Mouse (Mus musculus) adrenal gland, adult (tissue): Measurements from ENCODE around the gene Phka1.
A peak's percentile ranks its signal among the peaks of the same experiment; 100 is the strongest.
"Not testable (repeated sequence)": the region's sequence is repeated elsewhere in the genome, so short reads cannot be mapped to it uniquely, and the experiment has no call there.

Source experiments
- DNase-seq, 2 experiments: peaks; one replicate each; pipeline ENCODE4 v3.0.0; 2022 to 2023; ENCODE audit warnings: low spot score in 1 of 2; ENCODE audit not compliant: inconsistent age in 2 of 2

The Phka1 gene

GRCm38 (mm10) chrX:102643823-102644572 lies at the start of gene Phka1:
Gene Phka1, minus strand, starts transcription at chrX:102644246.
- DNase-seq, result peak; percentile 86 to 93

DNA sequence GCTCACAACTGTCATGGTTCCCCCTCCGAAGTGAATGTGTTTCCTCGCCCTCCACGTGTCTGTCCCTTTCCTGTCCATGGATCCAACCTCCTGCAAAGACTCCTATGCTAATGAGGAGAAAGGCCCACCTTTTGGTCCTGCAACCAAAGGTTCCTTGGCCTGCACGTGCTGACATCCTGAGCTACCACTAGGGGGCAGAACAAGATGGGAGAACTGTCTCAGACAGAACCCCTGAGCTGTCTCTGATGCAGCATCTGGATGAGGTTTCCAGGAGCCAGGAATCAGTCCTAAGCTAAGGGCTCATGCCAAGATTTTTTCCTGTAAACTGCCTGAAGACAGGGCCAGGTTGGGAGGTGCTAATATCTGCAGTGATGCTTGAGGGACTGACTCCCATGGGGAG lies 45.2 kb upstream of the Phka1 start:
- peak in 1 of 2 experiments; percentile 70 for DNase-seq

- not testable (repeated sequence) for DNase-seq
Measured at GRCm38 (mm10) chrX:102686872-102687271, 42.8 kb upstream of the Phka1 start, which contains the start of gene Gm3880. Gene Gm3880, minus strand, starts transcription at chrX:102686972.

GRCm38 (mm10) chrX:102684706-102685105 lies 40.7 kb upstream of the Phka1 start:
- not testable (repeated sequence) for DNase-seq

GRCm38 (mm10) chrX:102666641-102667040 lies 22.6 kb upstream of the Phka1 start:
- DNase-seq, result no peak

- DNase-seq, result peak; percentile 4 to 51
Measured at GRCm38 (mm10) chrX:102660712-102661111, 16.7 kb upstream of the Phka1 start.

GRCm38 (mm10) chrX:102645691-102646090 lies 1.6 kb upstream of the Phka1 start:
- DNase-seq, result no peak

GRCm38 (mm10) chrX:102645146-102645545 lies 1.1 kb upstream of the Phka1 start:
- DNase-seq, result peak in 1 of 2 experiments; percentile 21

- DNase-seq, result peak; percentile 25 to 72
Measured at GRCm38 (mm10) chrX:102644573-102644951, 516 bp upstream of the Phka1 start.

DNA sequence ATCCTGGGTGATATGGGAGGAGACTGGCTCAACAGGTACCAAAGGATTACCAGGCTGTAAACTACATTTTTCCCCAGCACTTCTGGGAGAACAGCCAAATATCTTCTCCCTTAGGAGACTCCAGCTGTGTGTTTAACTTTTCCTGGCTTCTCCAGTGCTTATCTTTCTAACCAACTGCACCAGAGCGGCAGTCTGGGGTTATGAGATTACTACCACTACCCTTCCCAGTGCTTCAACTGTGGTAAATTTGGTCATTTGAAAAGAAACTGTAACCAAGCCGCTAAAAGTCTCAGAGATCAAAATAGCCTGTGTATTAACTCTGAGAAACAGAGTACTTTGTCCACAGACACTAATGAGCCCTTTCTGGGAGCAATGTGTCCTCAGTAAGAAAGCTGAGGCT lies 42.8 kb downstream of the Phka1 start:
- DNase-seq, result no peak

GRCm38 (mm10) chrX:102588560-102588959 lies 55.5 kb downstream of the Phka1 start:
- DNase-seq, result no peak

DNA sequence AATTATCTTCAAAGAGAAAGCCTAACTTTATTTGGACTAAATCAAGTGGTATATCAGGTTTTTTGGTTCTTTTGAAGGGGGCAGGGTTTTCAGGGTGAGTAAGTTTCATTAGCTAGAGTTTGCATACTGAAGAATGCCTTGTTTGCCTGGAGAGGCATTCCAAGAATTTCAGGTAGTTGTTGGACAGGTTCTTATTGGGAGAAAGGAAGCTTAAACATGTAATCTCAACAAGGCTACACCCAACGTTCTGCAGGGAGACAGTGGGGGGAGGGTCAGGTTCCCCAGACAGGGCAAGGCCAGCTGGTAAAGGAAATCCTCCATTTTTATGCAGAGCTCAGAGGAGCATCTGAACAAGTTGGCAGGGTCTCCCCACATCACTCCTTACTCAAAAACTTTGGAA lies 72.9 kb downstream of the Phka1 start:
- DNase-seq, result no peak

DNA sequence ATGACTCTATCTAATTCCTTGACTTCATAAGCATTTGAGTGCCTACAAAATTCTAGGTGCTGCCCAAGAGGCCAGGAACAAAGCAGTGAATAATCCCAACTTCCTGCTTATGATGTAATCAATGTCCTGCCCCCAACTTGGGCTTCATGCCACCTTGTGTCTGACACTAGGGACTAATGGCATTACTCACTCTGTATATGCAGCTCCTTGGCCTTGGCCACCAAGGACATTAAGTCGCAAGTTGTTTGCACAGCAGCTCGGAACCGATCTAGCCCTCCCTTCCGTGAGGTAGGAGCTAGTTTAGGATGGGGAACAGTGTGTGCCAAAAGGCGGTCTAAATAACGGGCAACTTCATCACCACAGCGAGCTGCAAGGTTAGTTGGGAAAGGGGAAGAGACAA lies 87.1 kb downstream of the Phka1 start:
- DNase-seq, result peak; percentile 66 to 68

- DNase-seq, result no peak
Measured at GRCm38 (mm10) chrX:102509205-102509604, 134.8 kb downstream of the Phka1 start.

DNA sequence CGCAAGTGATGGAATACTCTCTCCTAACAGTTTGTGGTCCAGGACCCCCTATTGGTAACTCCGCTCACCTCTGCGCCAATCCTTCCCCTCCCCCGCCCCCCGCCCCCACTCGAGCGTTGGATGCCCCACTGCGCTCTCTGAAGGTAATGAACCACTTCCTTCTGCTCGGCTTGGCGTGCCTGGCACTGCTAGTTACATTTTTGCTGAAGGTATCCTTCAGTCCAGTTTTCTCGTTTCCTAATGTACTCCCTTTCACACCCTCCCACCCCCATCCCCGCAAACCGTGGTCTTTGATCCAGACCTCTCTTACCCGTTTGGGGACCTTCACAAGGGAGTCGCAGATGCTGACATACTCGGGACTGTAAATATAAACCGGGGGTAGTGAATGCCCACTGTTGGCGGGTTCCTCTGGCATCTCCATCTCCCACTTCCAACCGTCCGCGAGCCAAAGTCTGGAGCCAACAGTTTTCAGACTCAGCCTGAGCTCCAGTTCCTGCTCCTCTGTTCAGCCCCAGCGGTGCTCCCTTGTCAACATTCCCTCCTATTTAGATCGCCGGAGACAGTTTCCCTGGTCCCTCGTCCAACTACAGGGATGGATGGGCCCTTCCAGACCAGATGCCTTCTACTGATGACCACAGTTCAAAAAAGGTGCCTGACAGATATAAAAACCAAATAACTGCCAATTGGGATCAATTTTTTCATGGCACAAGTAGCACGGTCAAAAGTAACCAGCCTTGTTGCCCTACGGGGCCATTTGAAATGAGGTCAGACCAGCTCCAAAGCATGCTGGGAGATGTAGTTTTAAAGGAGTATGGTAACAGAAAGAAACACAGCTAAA lies 139.2 kb downstream of the Phka1 start, which contains the start of gene Hdac8:
Hdac8 (minus strand) TSS at position 716 of the 838 bp plus-strand sequence.
- peak; percentile 48 to 87 for DNase-seq

DNA sequence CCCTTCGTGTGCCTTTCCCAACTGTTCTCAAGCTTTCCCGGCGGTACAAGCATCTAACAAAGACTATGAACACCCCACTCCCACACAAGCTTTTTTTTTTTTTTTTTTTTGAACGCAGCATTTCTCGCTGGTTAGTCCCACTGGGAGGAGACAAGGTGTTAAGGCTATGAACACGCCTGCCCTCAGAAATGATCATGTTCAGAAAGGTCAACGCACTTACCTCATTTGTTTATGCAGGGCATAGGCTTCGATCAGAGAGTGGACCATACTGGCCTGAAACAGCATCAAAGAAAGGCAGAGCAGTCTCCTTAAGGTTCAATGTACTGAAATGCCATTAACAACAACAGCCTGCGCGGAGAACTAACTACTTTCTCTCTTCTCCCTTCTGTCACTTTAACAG lies 139.9 kb downstream of the Phka1 start:
- DNase-seq, result peak in 1 of 2 experiments; percentile 42

DNA sequence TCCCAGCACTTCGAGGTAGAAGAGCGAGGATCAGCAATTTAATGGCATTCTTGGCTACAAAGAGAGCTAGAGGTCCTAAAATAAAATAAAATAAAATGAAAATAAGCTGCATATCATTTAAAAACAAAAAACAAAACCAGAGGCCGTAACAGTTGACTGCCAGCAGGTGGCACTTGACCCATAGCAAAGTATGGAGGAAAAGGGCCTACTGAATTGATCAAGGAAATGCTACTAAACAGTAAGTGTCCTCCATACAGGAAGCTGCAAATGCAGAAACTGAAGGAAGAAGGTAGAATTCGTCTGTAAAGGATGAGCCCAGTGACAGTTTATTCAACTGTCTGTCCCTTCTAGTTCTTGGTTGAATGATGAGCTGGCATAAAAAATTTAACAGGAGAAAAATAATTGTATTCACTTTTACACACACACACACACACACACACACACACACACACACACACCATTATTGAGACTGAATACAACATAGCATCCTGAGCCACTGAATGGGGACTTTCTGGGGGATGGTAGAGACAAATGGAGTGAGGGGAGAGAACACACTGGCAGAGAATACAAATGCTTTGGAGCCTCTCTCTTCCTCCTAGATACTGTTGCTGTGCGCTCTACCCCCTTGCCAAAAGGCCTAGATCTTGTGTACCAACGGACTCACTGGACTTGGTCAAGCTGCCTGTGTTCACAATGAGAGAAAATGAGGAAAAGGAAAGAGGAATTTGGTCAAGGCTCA lies 149.9 kb downstream of the Phka1 start:
- DNase-seq, result no peak

GRCm38 (mm10) chrX:102485575-102485974 lies 158.5 kb downstream of the Phka1 start:
- no peak for DNase-seq

DNA sequence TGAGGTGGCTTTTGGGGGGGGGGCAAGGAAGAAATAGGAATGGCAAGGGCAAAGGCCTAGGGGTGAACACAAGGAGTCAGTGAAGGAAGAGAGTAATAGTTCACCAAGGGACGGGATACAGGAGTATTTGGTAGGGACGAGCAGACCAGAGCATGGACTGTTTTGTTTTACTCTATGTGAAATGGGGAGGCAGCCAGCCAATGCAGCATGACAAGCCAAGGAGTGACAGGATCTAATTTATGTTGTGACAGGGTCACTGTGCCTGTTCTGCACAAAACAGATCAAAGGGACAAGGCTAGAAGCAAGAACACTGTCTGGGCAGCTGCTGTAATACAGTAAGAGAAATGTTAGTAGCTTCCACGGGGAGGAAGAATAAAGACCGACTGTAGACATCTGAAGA lies 164.4 kb downstream of the Phka1 start:
- peak; percentile 55 to 77 for DNase-seq

- peak in 1 of 2 experiments; percentile 75 for DNase-seq
Measured at GRCm38 (mm10) chrX:102478965-102479364, 165.1 kb downstream of the Phka1 start.

GRCm38 (mm10) chrX:102478481-102478880 lies 165.6 kb downstream of the Phka1 start:
- DNase-seq, result no peak
